Mouse (Mus musculus): Measurements from ENCODE around the gene Clint1.

The Clint1 gene

GRCm38 (mm10) chr11:45884029-45884428 is 32.2 kb downstream of the Clint1 start:
- DNase-seq (ENCODE audit: low spot score), result no peak

DNA sequence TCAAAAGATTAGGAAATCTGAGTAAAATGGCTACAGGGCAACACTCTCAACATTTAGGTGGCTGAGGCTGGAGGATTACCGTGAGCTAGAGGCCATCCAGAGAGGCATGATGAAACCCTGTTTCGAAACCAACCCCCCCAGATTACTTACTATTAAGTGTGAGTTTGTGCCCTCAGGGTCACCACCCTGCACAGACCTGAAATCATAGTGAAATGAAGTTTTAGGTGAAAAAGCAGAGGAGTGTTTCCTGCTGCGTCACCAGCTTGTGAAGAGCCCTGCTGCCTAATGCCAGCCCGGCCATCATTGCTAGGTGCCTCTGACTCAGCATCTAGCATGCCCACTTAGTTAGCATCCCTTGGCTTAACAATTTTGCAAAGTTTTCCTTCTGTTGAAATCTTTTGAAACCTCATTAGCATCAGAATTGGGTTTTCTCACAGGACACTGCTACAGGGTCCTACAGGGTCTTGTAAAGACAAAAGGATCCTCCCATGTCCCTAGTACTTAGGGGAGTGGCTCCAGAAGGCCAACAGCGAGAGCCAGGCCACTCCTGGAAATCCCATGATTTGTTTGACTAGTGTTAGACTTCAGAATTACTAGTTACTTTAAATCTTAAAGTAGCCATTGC is 33.9 kb downstream of the Clint1 start:
- no peak for DNase-seq (ENCODE audit: low spot score)

DNA sequence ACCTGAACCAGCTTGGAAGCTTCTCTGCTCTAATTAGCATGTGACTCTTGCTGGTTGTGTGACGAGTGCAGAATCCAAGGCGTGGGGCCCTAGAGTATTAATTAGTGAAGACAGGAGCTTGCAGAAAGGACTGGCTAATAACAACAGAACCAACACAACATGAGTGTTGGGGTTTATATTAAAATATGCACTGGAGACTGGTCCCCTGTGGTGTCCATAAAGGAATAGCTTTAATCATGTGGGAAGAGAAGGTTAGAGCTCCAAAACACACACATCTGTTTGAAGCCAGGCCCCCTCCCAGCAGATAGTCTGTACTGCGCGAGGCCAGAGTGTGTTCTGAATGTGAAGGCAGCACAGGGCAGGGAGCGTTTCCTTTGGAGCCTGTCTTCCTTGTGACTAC is 34.7 kb downstream of the Clint1 start:
- DNase-seq (ENCODE audit: low spot score), result no peak

GRCm38 (mm10) chr11:45888471-45889030 is 36.7 kb downstream of the Clint1 start:
- DNase-seq (ENCODE audit: low spot score), result no peak

- DNase-seq (ENCODE audit: low spot score), result no peak
These were observed 38.1 kb downstream of the Clint1 start for GRCm38 (mm10) chr11:45889981-45890380.

DNA sequence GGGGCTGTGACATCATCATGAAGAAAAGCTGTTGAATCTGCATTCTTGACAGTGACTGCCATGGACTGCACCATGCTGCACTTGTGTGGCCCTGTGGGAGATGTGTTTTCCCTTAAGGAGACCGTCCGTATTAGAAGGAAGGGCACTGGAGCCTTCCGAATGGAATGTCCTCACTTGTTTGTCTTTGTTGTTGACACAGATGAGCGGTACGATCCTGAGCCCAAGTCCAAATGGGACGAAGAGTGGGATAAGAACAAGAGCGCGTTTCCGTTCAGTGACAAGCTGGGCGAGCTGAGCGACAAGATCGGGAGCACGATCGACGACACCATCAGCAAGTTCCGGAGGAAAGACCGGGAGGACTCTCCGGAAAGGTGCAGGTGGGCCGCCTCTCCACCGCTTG is 38.6 kb downstream of the Clint1 start:
- no peak for DNase-seq (ENCODE audit: low spot score)

GRCm38 (mm10) chr11:45892861-45893360 is 41.1 kb downstream of the Clint1 start:
- no peak for DNase-seq (ENCODE audit: low spot score)

GRCm38 (mm10) chr11:45897392-45897791 is 45.5 kb downstream of the Clint1 start:
- DNase-seq (ENCODE audit: low spot score), result no peak

GRCm38 (mm10) chr11:45900233-45901015 is 48.6 kb downstream of the Clint1 start:
- no peak for DNase-seq (ENCODE audit: low spot score)

DNA sequence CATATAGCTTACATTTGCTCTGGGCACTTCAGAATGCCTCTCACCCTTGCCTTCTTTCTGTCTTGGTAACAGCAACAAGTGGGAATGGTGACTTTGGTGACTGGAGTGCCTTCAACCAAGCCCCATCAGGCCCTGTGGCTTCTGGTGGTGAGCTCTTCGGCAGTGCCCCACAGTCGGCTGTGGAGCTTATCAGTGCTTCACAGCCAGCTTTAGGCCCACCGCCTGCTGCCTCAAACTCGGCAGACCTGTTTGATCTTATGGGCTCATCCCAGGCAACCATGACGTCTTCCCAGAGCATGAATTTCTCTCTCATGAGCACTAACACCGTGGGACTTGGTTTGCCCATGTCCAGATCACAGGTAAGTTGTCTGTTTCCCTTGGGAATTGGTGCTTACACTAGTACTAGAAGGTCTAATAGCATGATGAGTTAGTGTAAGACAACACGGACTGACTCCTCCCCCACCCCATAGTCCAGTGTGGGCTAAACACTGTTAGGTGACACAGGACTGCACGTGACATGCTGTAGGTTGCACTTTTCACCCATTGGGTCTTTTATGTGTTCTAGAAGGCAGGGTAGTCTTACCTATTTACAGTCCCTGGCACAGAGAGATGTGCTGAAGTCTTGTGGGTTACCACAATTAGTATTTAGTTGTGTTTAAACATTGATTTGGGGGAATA is 54.4 kb downstream of the Clint1 start:
- no peak for DNase-seq (ENCODE audit: low spot score)

GRCm38 (mm10) chr11:45907301-45907700 is 55.5 kb downstream of the Clint1 start:
- DNase-seq (ENCODE audit: low spot score), result no peak

GRCm38 (mm10) chr11:45908070-45908469 is 56.2 kb downstream of the Clint1 start:
- DNase-seq (ENCODE audit: low spot score), result no peak

- DNase-seq (ENCODE audit: low spot score), result no peak
These were observed 57.0 kb downstream of the Clint1 start for GRCm38 (mm10) chr11:45908894-45909293.

- no peak for DNase-seq (ENCODE audit: low spot score)
These were observed 58.9 kb downstream of the Clint1 start for GRCm38 (mm10) chr11:45910701-45911100.

DNA sequence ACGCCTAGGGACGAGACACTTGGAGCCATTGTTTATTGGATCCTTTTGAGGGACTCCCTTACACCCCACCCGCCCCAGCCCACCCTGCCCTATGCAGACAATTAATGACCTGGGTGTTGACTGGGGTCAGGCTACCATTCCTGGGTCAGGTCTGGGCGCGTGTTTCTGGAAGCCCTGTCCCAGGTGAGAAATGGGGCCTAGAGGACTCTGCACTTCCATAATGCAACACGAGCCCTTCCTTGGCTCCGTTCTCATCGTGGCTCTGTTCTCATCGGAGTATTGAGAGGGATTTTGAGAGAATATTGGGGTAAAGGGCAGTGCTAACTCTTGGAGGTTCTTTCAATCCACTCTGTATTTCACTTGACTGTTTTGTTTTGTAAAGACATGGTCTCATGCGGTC is 64.3 kb downstream of the Clint1 start:
- DNase-seq (ENCODE audit: low spot score), result no peak

DNA sequence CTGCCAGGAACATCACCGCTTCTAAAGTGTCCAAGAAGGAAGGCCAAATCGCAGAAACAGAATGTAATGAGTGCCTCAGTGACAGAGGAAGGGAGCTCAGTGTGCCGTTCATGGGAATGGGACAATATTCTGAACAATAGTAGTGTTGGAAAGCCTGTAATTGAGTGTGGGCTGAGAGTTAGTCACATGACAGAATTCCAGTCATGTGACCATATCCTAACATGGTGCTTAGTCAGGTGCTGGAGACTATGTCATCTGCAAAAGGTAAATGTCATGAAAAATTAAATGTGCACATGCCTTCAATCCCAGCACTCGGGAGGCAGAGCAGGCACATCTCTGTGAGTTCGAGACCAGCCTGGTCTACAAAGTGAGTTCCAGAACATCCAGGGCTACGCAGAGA is 66.2 kb downstream of the Clint1 start:
- DNase-seq (ENCODE audit: low spot score), result no peak

- no peak for DNase-seq (ENCODE audit: low spot score)
These were observed 67.0 kb downstream of the Clint1 start for GRCm38 (mm10) chr11:45918836-45919235.

GRCm38 (mm10) chr11:45921026-45921425 is 69.2 kb downstream of the Clint1 start:
- no peak for DNase-seq (ENCODE audit: low spot score)

- DNase-seq (ENCODE audit: low spot score), result no peak
These were observed 69.6 kb downstream of the Clint1 start for GRCm38 (mm10) chr11:45921480-45921898.

GRCm38 (mm10) chr11:45925436-45925835 is 73.6 kb downstream of the Clint1 start:
- no peak for DNase-seq (ENCODE audit: low spot score)

DNA sequence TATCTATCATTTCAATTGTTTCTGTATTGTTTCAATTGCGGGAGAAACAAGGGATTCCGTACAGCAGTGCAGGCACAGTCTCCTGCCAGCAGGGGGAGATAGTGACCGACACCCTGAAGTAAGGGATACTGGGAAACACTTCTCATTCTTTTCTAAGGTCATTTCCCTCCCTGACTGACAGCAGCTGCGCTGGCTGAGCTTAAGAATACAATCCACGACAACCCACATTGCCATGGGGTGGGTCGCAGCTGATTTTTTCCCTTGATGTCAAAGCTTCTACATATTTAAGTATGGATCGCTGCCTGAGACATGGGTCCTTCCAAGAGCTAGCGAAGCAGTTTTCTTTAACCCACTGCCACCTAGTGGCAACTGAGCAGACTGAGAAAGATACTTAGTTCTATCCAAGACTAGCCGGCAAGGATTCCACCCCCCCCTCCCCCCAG is 74.8 kb downstream of the Clint1 start:
- peak; percentile 79 for DNase-seq (ENCODE audit: low spot score)

GRCm38 (mm10) chr11:45927456-45927855 is 75.6 kb downstream of the Clint1 start:
- DNase-seq (ENCODE audit: low spot score), result no peak

- no peak for DNase-seq (ENCODE audit: low spot score)
These were observed 77.7 kb downstream of the Clint1 start for GRCm38 (mm10) chr11:45929541-45929940.

All from testis, postnatal 10 days (tissue).